Mouse (Mus musculus): Measurements from ENCODE around the gene Asic2. TPM values are rescaled to one million over a fixed set of nuclear protein-coding genes. Genes with fewer than 3 reads are reported as not detected.

The Asic2 gene
- polyA plus RNA-seq, 1 experiment: 0.08 TPM

DNA sequence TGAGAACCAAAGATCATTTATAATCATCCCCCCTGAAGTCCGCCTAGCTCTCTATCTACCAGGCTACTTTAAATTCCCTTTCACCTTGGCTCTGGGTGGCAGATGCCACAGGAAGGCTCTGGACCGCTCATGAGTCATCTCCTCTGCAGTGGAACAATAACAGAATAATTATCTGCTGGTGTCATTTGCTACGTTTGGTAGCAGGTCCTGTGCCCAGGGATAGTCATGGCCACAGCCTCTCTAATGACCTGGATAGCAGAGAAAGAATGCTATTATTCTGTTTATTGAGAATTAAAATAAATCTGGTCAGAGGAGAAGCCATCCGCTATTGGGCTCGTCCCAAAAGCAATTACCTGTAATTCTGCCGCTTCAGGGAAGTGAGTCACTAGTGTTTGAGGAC lies 425.1 kb downstream of the Asic2 start:
- TF ChIP-seq CTCF (IDR thresholded peaks at IDR 0.05; ENCODE audit: borderline replicate concordance, control insufficient read depth, extremely low read depth, insufficient read depth, low read length, poor library complexity) (no peak), POLR2A (IDR thresholded peaks at IDR 0.05; ENCODE audit: control insufficient read depth, extremely low read depth, insufficient read depth, low read length, poor library complexity) (no peak)
- 90% methylated on average over 6 of the region's 6 CpGs for WGBS

DNA sequence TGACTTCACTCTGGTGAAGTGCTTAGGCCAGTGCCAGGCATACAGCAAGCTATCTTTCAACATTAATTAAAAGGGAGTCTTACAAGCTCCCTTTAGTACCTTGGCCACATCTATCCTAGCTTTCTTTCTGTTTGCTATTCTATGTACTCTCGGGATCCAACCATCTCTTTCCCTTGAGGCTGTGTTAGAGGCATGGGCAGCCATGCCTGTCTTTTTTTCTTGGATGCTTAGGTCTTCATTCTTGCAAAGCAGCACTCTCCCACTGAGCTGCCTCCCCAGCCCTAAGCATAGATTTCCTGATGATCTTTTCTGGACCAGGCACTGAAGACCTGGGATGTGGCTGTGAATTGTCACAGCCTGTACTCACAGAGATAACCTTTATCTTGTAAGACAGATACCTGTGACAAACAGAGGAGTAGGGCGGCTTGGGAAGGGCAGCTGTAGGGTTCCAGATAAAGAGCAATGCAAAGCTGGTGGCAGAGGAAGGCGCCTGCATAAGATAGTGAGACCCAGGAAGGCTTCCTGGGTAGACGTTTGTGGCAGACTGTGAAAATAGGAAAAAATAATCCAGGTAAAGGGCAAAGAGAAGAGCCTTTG lies 433.0 kb downstream of the Asic2 start:
- 64% methylated on average over 4 of the region's 4 CpGs for WGBS
- no peaks in the 10 kb centered on the region for H3K4me1 ChIP-seq (replicated peaks; ENCODE audit: control insufficient read depth, insufficient read depth, low read length)
- no peaks in the 10 kb centered on the region for H3K36me3 ChIP-seq (ENCODE audit: control insufficient read depth, insufficient read depth, low read length)
- H3K27me3 ChIP-seq (ENCODE audit: control insufficient read depth, insufficient read depth, low read length): no peaks in the 10 kb centered on the region
- H3K27ac ChIP-seq (ENCODE audit: control insufficient read depth, insufficient read depth, low read length): no peak overlapping the region
- DNase-seq: no peak
- no peak for TF ChIP-seq CTCF (IDR thresholded peaks at IDR 0.05; ENCODE audit: borderline replicate concordance, control insufficient read depth, extremely low read depth, insufficient read depth, low read length, poor library complexity)
- TF ChIP-seq POLR2A (IDR thresholded peaks at IDR 0.05; ENCODE audit: control insufficient read depth, extremely low read depth, insufficient read depth, low read length, poor library complexity): no peak
- no peak overlapping the region for H3K4me3 ChIP-seq (ENCODE audit: control insufficient read depth, insufficient read depth, low read length)

More for the DNA sequence above, 425.1 kb downstream of the Asic2 start:
- Histone ChIP-seq H3K4me1 (replicated peaks; ENCODE audit: control insufficient read depth, insufficient read depth, low read length) (no peaks in the 10 kb centered on the region), H3K27ac (ENCODE audit: control insufficient read depth, insufficient read depth, low read length) (no peak overlapping the region), H3K36me3 (ENCODE audit: control insufficient read depth, insufficient read depth, low read length) (no peaks in the 10 kb centered on the region), H3K27me3 (ENCODE audit: control insufficient read depth, insufficient read depth, low read length) (no peaks in the 10 kb centered on the region), H3K4me3 (ENCODE audit: control insufficient read depth, insufficient read depth, low read length) (no peak overlapping the region)
- DNase-seq: no peak

DNA sequence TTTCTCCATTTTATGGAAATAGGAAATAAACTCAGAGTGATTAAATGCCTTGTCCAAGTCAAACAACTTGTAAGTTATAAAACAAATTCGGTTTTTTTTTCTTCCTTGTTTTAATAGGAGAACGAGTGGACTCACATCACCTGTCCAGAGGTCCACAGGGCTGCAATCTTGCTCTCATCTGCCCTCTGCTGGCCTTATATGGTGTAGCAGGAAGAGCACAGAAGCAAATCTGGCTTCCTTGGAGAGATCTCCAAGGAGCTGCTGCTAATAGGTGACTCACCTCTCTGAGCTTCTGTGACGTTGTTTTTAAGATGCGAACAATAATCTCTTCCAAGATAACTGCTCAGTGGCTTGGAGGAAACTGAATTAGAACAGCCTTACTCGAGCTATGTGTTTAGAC lies 433.6 kb downstream of the Asic2 start:
- no peak overlapping the region for H3K27ac ChIP-seq (ENCODE audit: control insufficient read depth, insufficient read depth, low read length)
- peak; percentile 11 for DNase-seq
- H3K36me3 ChIP-seq (ENCODE audit: control insufficient read depth, insufficient read depth, low read length): no peaks in the 10 kb centered on the region
- no peaks in the 10 kb centered on the region for H3K4me1 ChIP-seq (replicated peaks; ENCODE audit: control insufficient read depth, insufficient read depth, low read length)
- WGBS: 15% methylated on average over 5 of the region's 5 CpGs
- no peak for TF ChIP-seq CTCF (IDR thresholded peaks at IDR 0.05; ENCODE audit: borderline replicate concordance, control insufficient read depth, extremely low read depth, insufficient read depth, low read length, poor library complexity)
- no peak for TF ChIP-seq POLR2A (IDR thresholded peaks at IDR 0.05; ENCODE audit: control insufficient read depth, extremely low read depth, insufficient read depth, low read length, poor library complexity)
- H3K4me3 ChIP-seq (ENCODE audit: control insufficient read depth, insufficient read depth, low read length): no peak overlapping the region
- no peaks in the 10 kb centered on the region for H3K27me3 ChIP-seq (ENCODE audit: control insufficient read depth, insufficient read depth, low read length)

DNA sequence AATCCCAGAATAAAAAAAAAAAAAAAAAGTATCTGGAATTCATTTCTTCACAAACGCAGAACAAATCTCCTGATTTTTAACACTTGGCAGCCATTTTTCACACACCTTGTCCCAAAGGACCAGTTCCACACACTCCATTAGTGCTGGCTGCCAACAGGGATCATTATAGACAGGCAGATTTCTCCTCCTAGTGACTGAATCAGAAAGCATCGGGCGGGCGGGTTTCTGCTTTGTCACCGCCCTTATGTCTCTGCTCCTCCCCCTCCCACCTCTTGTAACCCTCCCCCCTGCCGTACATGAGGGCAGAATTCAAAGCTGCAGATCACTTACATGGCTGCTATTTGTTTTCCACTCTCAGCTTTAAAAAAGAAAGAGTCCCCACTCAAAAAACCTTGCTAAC lies 436.4 kb downstream of the Asic2 start:
- TF ChIP-seq CTCF (IDR thresholded peaks at IDR 0.05; ENCODE audit: borderline replicate concordance, control insufficient read depth, extremely low read depth, insufficient read depth, low read length, poor library complexity) (no peak), POLR2A (IDR thresholded peaks at IDR 0.05; ENCODE audit: control insufficient read depth, extremely low read depth, insufficient read depth, low read length, poor library complexity) (no peak)
- Histone ChIP-seq H3K36me3 (ENCODE audit: control insufficient read depth, insufficient read depth, low read length) (no peaks in the 10 kb centered on the region), H3K4me3 (ENCODE audit: control insufficient read depth, insufficient read depth, low read length) (no peak overlapping the region), H3K27ac (ENCODE audit: control insufficient read depth, insufficient read depth, low read length) (no peak overlapping the region), H3K27me3 (ENCODE audit: control insufficient read depth, insufficient read depth, low read length) (no peaks in the 10 kb centered on the region), H3K4me1 (replicated peaks; ENCODE audit: control insufficient read depth, insufficient read depth, low read length) (no peaks in the 10 kb centered on the region)
- 12% methylated on average over 6 of the region's 6 CpGs for WGBS
- no peak for DNase-seq

DNA sequence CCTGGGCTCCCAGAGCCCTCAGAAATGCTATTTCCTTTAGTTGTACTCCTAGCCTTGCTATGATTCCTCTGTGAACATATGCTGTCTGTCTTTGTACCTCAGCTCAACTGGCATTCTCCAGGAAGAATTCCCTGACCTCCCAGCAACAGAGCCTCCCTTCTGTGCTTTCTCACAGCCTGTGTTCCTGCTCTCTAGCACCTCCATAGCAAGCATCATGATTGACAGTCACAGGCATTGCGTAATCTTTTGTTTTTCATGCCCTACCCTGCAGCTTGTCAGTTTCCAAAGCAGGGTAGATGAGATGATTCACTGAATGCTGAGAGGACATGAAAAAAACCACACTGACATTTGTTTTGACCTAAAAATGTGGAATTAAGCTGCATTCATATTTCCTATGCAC lies 445.3 kb downstream of the Asic2 start:
- no peak overlapping the region for H3K4me3 ChIP-seq (ENCODE audit: control insufficient read depth, insufficient read depth, low read length)
- TF ChIP-seq CTCF (IDR thresholded peaks at IDR 0.05; ENCODE audit: borderline replicate concordance, control insufficient read depth, extremely low read depth, insufficient read depth, low read length, poor library complexity): no peak
- no peak for TF ChIP-seq POLR2A (IDR thresholded peaks at IDR 0.05; ENCODE audit: control insufficient read depth, extremely low read depth, insufficient read depth, low read length, poor library complexity)
- no peaks in the 10 kb centered on the region for H3K36me3 ChIP-seq (ENCODE audit: control insufficient read depth, insufficient read depth, low read length)
- H3K4me1 ChIP-seq (replicated peaks; ENCODE audit: control insufficient read depth, insufficient read depth, low read length): no peaks in the 10 kb centered on the region
- no peaks in the 10 kb centered on the region for H3K27me3 ChIP-seq (ENCODE audit: control insufficient read depth, insufficient read depth, low read length)
- no peak overlapping the region for H3K27ac ChIP-seq (ENCODE audit: control insufficient read depth, insufficient read depth, low read length)
- no peak for DNase-seq
- WGBS: 86% methylated on average over 1 of the region's 1 CpGs

DNA sequence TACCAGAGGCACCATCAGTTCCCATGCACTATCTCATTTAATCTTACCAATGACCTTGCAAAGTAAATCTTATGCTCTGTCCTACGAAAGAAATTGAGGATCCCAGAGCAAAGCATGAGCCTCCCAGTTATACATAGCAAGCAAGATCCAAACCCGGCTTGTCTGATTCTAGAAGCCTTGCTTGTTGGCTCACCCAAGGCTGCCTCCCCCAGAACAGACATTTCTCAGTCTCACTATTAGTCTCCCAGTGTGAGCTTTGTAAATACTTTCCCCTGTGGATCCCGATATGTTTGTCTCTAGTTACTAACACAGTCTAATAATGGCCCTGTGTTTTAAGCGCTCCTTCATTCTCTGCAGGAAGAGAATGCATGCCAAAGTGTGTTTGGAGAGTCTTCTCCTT lies 446.4 kb downstream of the Asic2 start:
- no peaks in the 10 kb centered on the region for H3K36me3 ChIP-seq (ENCODE audit: control insufficient read depth, insufficient read depth, low read length)
- DNase-seq: no peak
- 92% methylated on average over 4 of the region's 4 CpGs for WGBS
- no peak overlapping the region for H3K27ac ChIP-seq (ENCODE audit: control insufficient read depth, insufficient read depth, low read length)
- no peak overlapping the region for H3K4me3 ChIP-seq (ENCODE audit: control insufficient read depth, insufficient read depth, low read length)
- H3K27me3 ChIP-seq (ENCODE audit: control insufficient read depth, insufficient read depth, low read length): no peaks in the 10 kb centered on the region
- TF ChIP-seq CTCF (IDR thresholded peaks at IDR 0.05; ENCODE audit: borderline replicate concordance, control insufficient read depth, extremely low read depth, insufficient read depth, low read length, poor library complexity) (no peak), POLR2A (IDR thresholded peaks at IDR 0.05; ENCODE audit: control insufficient read depth, extremely low read depth, insufficient read depth, low read length, poor library complexity) (no peak)
- no peaks in the 10 kb centered on the region for H3K4me1 ChIP-seq (replicated peaks; ENCODE audit: control insufficient read depth, insufficient read depth, low read length)
